Mouse (Mus musculus): ENCODE data around the gene Foxj2. TPM values are rescaled to one million over a fixed set of nuclear protein-coding genes. Genes with fewer than 3 reads are reported as not detected.
A peak's percentile ranks its signal among the peaks of the same experiment; 100 is the strongest.

The Foxj2 gene
- total and polyA plus RNA-seq, 2 experiments from 2014 or later: 4.4 to 17.8 TPM

- DNase-seq (ENCODE audit: low spot score) (no peak), ATAC-seq (ENCODE audit: insufficient read depth, low read depth) (no peak)
- 82% methylated on average over 1 of the region's 1 CpGs for WGBS
- TF ChIP-seq CTCF (IDR thresholded peaks at IDR 0.05; ENCODE audit: low read depth): no peak
- Histone ChIP-seq H3K27me3 (ENCODE audit: control insufficient read depth, insufficient read depth, low read length) (no peaks in the 10 kb centered on the region), H3K9ac (replicated peaks; ENCODE audit: low read depth, low read length) (no peak overlapping the region), H3K9me3 (replicated peaks; ENCODE audit: control insufficient read depth, low read length) (peaks cover 9% of the 10 kb centered on the region; the same call in 1 of the 2 replicates), H3K36me3 (replicated peaks; ENCODE audit: control insufficient read depth, insufficient read depth, low read length) (no peaks in the 10 kb centered on the region), H3K4me2 (ENCODE audit: low read depth, low read length) (no peak overlapping the region), H3K27ac (ENCODE audit: low read depth) (no peak overlapping the region), H3K4me3 (ENCODE audit: low read depth, low read length) (no peak overlapping the region), H3K4me1 (ENCODE audit: control insufficient read depth, insufficient read depth) (no peaks in the 10 kb centered on the region)
Observed at GRCm38 (mm10) chr6:122862871-122863270, 43.2 kb downstream of the Foxj2 start.

GRCm38 (mm10) chr6:122867914-122868313, 48.2 kb downstream of the Foxj2 start:
- WGBS: 48% methylated on average over 4 of the region's 4 CpGs
- Histone ChIP-seq H3K4me2 (ENCODE audit: low read depth, low read length) (no peak overlapping the region), H3K27me3 (ENCODE audit: control insufficient read depth, insufficient read depth, low read length) (no peaks in the 10 kb centered on the region), H3K9ac (replicated peaks; ENCODE audit: low read depth, low read length) (no peak overlapping the region), H3K9me3 (replicated peaks; ENCODE audit: control insufficient read depth, low read length) (no peaks in the 10 kb centered on the region), H3K4me1 (ENCODE audit: control insufficient read depth, insufficient read depth) (no peaks in the 10 kb centered on the region), H3K4me3 (ENCODE audit: low read depth, low read length) (no peak overlapping the region), H3K27ac (ENCODE audit: low read depth) (no peak overlapping the region), H3K36me3 (replicated peaks; ENCODE audit: control insufficient read depth, insufficient read depth, low read length) (no peaks in the 10 kb centered on the region)
- peak; percentile 40 for DNase-seq (ENCODE audit: low spot score)
- TF ChIP-seq EP300 (IDR thresholded peaks at IDR 0.05; ENCODE audit: low read depth): no peak
- TF ChIP-seq CTCF (IDR thresholded peaks at IDR 0.05; ENCODE audit: low read depth): peak; percentile 55
- no peak for ATAC-seq (ENCODE audit: insufficient read depth, low read depth)

DNA sequence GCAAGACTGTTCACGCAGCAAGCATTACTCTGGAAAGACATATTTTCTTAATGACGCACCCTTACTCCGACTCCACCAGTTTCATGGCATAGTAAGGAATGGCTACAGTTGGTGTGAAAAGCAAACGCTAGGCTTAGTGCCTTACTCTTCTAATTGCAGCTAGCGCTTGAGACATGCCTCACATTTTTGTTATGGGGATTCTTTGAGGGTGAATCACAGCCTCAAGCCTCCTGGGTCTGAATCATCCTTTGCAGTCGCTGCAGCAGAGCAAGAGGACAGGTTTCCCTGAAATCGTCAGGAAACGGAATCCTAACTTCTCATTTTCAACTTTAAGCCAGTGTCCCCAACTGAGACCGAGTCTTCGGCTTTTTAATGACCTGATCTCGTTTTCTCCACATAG, 50.1 kb downstream of the Foxj2 start:
- DNase-seq (ENCODE audit: low spot score) (no peak), ATAC-seq (ENCODE audit: insufficient read depth, low read depth) (no peak)
- H3K9ac ChIP-seq (replicated peaks; ENCODE audit: low read depth, low read length): no peak overlapping the region
- no peak overlapping the region for H3K4me3 ChIP-seq (ENCODE audit: low read depth, low read length)
- no peak overlapping the region for H3K4me2 ChIP-seq (ENCODE audit: low read depth, low read length)
- 58% methylated on average over 11 of the region's 11 CpGs for WGBS
- no peaks in the 10 kb centered on the region for H3K36me3 ChIP-seq (replicated peaks; ENCODE audit: control insufficient read depth, insufficient read depth, low read length)
- no peaks in the 10 kb centered on the region for H3K4me1 ChIP-seq (ENCODE audit: control insufficient read depth, insufficient read depth)
- no peak for TF ChIP-seq EP300 (IDR thresholded peaks at IDR 0.05; ENCODE audit: low read depth)
- TF ChIP-seq CTCF (IDR thresholded peaks at IDR 0.05; ENCODE audit: low read depth): no peak
- H3K27me3 ChIP-seq (ENCODE audit: control insufficient read depth, insufficient read depth, low read length): no peaks in the 10 kb centered on the region
- H3K9me3 ChIP-seq (replicated peaks; ENCODE audit: control insufficient read depth, low read length): no peaks in the 10 kb centered on the region
- no peak overlapping the region for H3K27ac ChIP-seq (ENCODE audit: low read depth)

- H3K27ac ChIP-seq (ENCODE audit: low read depth): no peak overlapping the region
- H3K4me1 ChIP-seq (ENCODE audit: control insufficient read depth, insufficient read depth): peaks cover 12% of the 10 kb centered on the region
- DNase-seq (ENCODE audit: low spot score): no peak
- H3K9ac ChIP-seq (replicated peaks; ENCODE audit: low read depth, low read length): no peak overlapping the region
- peaks cover 10% of the 10 kb centered on the region; the same call in 1 of the 2 replicates for H3K36me3 ChIP-seq (replicated peaks; ENCODE audit: control insufficient read depth, insufficient read depth, low read length)
- WGBS: 86% methylated on average over 5 of the region's 5 CpGs
- no peaks in the 10 kb centered on the region for H3K9me3 ChIP-seq (replicated peaks; ENCODE audit: control insufficient read depth, low read length)
- no peak for TF ChIP-seq CTCF (IDR thresholded peaks at IDR 0.05; ENCODE audit: low read depth)
- no peak for TF ChIP-seq EP300 (IDR thresholded peaks at IDR 0.05; ENCODE audit: low read depth)
- no peak for ATAC-seq (ENCODE audit: insufficient read depth, low read depth)
- no peak overlapping the region for H3K4me3 ChIP-seq (ENCODE audit: low read depth, low read length)
- no peaks in the 10 kb centered on the region for H3K27me3 ChIP-seq (ENCODE audit: control insufficient read depth, insufficient read depth, low read length)
- no peak overlapping the region for H3K4me2 ChIP-seq (ENCODE audit: low read depth, low read length)
Observed at GRCm38 (mm10) chr6:122872800-122873199, 53.1 kb downstream of the Foxj2 start.

DNA sequence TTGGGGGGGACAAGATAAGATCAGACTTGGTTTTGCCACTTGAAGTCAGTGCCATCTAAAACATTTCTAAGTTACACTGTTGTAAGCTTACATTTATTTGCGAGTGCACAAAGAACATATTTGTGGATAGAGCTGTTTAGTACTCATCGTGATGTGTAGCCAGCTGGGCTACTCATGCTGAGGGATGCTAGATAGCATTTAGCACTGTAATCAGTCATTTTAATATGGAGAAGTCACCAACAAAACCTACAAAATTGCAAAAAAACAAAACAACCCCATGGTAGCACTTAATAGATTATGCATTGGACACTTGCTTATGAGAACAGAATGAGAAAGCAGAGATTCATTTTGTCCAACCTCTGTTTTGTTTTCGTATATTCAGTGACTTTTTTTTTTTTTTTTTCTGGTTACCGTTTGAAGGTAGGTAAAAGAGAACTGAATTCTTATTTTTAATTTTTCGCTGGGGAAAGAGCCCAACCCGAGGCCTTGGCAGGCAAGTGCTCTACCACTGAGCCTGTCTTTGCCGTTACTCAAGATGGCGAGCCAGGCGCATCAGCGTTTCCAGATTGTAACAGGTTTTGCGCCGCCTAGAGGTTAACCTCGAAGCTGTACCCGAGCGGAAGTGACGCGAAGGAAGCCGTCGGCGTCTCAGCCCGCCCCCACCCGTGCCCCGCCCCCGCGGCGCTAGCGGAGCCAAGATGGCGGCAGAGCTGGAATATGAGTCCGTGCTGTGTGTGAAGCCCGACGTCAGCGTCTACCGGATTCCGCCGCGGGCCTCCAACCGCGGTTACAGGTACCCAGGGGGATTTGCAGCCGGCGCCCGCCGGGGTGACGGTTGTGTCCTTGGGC, 54.4 kb downstream of the Foxj2 start, which contains the start of gene Necap1:
Gene Necap1, plus strand, starts transcription at position 604 of the 849 bp plus-strand sequence.
- TF ChIP-seq CTCF (IDR thresholded peaks at IDR 0.05; ENCODE audit: low read depth) (peak; percentile 80), EP300 (IDR thresholded peaks at IDR 0.05; ENCODE audit: low read depth) (no peak)
- ATAC-seq (ENCODE audit: insufficient read depth, low read depth) (peak; percentile 97), DNase-seq (ENCODE audit: low spot score) (peak; percentile 94)
- peak within 1 kb of the TSS; percentile 98 for H3K4me3 ChIP-seq (ENCODE audit: low read depth, low read length)
- peak within 1 kb of the TSS; percentile 79 for H3K4me2 ChIP-seq (ENCODE audit: low read depth, low read length)
- 7% methylated on average over 43 of the region's 43 CpGs for WGBS
- peaks cover 12% of the 10 kb centered on the region for H3K4me1 ChIP-seq (ENCODE audit: control insufficient read depth, insufficient read depth)
- H3K9me3 ChIP-seq (replicated peaks; ENCODE audit: control insufficient read depth, low read length): no peaks in the 10 kb centered on the region
- peaks cover 17% of the 10 kb centered on the region for H3K36me3 ChIP-seq (replicated peaks; ENCODE audit: control insufficient read depth, insufficient read depth, low read length)
- H3K9ac ChIP-seq (replicated peaks; ENCODE audit: low read depth, low read length): peak within 1 kb of the TSS; percentile 92
- peak within 1 kb of the TSS; percentile 92 for H3K27ac ChIP-seq (ENCODE audit: low read depth)
- H3K27me3 ChIP-seq (ENCODE audit: control insufficient read depth, insufficient read depth, low read length): no peaks in the 10 kb centered on the region
